Mouse (Mus musculus) liver, postnatal 0 days (tissue): ENCODE results near the gene Wdr75. TPM values are rescaled to one million over a fixed set of nuclear protein-coding genes. Genes with fewer than 3 reads are reported as not detected.

ENCODE experiments used
- ATAC-seq: fragments of 200-750 bp; cut with Nextera tagmentation; 2 replicates; pipeline ENCODE4 v1.8.0; 2017; ENCODE audit warnings: mild to moderate bottlenecking, moderate library complexity
- DNase-seq: peaks from one replicate; pipeline ENCODE4 v3.0.0-alpha.2; 2016
- H3K27ac ChIP-seq: fragments of 300-500 bp; sonication (generic); 2 replicates; pipeline ENCODE4 v1.5.1; 2014; ENCODE audit warnings: antibody characterized with exemption, moderate library complexity, mild to moderate bottlenecking, low read depth
- H3K27me3 ChIP-seq: fragments of 300-500 bp; sonication (generic); 2 replicates; pipeline ENCODE4 v1.6.1; 2014; ENCODE audit warnings: low read length, control low read depth, mixed read lengths; ENCODE audit not compliant: insufficient read depth
- H3K36me3 ChIP-seq: fragments of 300-500 bp; sonication (generic); replicated peaks from 2 replicates; pipeline ENCODE4 v1.6.1; 2014; ENCODE audit warnings: mild to moderate bottlenecking, control low read depth, low read length, moderate library complexity, mixed read lengths; ENCODE audit not compliant: insufficient read depth
- H3K4me1 ChIP-seq: fragments of 300-500 bp; sonication (generic); 2 replicates; pipeline ENCODE4 v1.6.1; 2014; ENCODE audit warnings: antibody characterized with exemption, mild to moderate bottlenecking, control low read depth; ENCODE audit not compliant: insufficient read depth
- H3K4me2 ChIP-seq: fragments of 300-500 bp; sonication (generic); 2 replicates; pipeline ENCODE4 v1.6.1; 2014; ENCODE audit warnings: low read depth, mild to moderate bottlenecking, low read length, moderate library complexity, mixed read lengths
- H3K4me3 ChIP-seq: fragments of 300-500 bp; sonication (generic); 2 replicates; pipeline ENCODE4 v1.5.1; 2014; ENCODE audit warnings: low read depth, low read length
- H3K9ac ChIP-seq: fragments of 300-500 bp; sonication (generic); replicated peaks from 2 replicates; pipeline ENCODE4 v1.6.1; 2014; ENCODE audit warnings: mild to moderate bottlenecking, moderate library complexity
- H3K9me3 ChIP-seq: fragments of 300-500 bp; sonication (generic); 2 replicates; pipeline ENCODE4 v1.6.1; 2016; ENCODE audit warnings: mild to moderate bottlenecking, control low read depth, low read length, mixed read lengths
- CTCF ChIP-seq: sonication (generic); IDR thresholded peaks from 2 replicates; pipeline ENCODE4 v1.5.1; 2016; ENCODE audit warnings: antibody characterized with exemption, low read depth
- EP300 ChIP-seq: IDR thresholded peaks from 2 replicates; pipeline ENCODE4 v1.6.1; 2016; ENCODE audit warnings: antibody characterized with exemption, low read depth, mild to moderate bottlenecking
- WGBS: fragments of 180-500 bp; shearing (Covaris S2); extraction: QIAGEN DNeasy Blood & Tissue Kit; methylation state at CpG from one replicate; pipeline ENCODE4 v1.1.7; 2014; ENCODE audit not compliant: insufficient replicate concordance; 5-methylcytosine and 5-hydroxymethylcytosine counted together
- polyA plus RNA-seq: library from polyadenylated mRNA; unstranded; fragments of >200 nt; fragmentation: Nextera tagmentation; extraction: Ambion mirVana; gene quantifications from 2 replicates; pipeline ENCODE4 v1.2.1, GENCODE M21; 2015

Wdr75 gene
- polyA plus RNA-seq, 1 experiment from 2014 or later: 22.3 TPM

GRCm38 (mm10) chr1:45866288-45867018, 71.5 kb downstream of the Wdr75 start:
- peaks cover 3% of the 10 kb centered on the region for H3K9me3 ChIP-seq
- DNase-seq (no peak), ATAC-seq (no peak)
- H3K36me3 ChIP-seq: no peaks in the 10 kb centered on the region
- H3K4me3 ChIP-seq: no peak overlapping the region
- WGBS: 59% methylated on average over 3 of the region's 3 CpGs
- TF ChIP-seq CTCF (no peak), EP300 (no peak)
- no peak overlapping the region for H3K9ac ChIP-seq
- no peaks in the 10 kb centered on the region for H3K27me3 ChIP-seq
- H3K4me1 ChIP-seq: peaks cover 19% of the 10 kb centered on the region
- peak overlapping the region; percentile 59; the same call in 1 of the 2 replicates for H3K27ac ChIP-seq
- H3K4me2 ChIP-seq: no peak overlapping the region

DNA sequence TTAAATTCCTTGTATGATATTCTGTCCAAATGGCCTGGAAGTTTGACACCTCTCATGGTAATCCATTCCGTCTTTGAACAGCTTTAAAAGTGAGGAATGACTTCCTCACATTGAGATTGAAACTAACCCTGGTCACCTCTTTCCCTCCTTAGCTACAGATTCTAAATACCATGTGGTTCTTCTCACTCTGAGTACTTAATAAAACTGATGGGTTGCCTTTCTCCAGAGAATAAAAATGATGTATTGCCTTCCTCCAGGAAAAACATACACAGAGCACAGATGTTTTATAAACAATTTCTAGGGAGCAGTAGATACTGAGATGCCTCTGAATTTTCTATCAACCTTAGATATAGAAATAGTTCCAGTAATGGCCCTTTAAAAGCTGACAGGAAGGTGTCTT, 73.1 kb downstream of the Wdr75 start:
- no peak overlapping the region for H3K4me2 ChIP-seq
- H3K9me3 ChIP-seq: peaks cover 2% of the 10 kb centered on the region
- H3K27me3 ChIP-seq: no peaks in the 10 kb centered on the region
- ATAC-seq (no peak), DNase-seq (no peak)
- no peaks in the 10 kb centered on the region for H3K36me3 ChIP-seq
- TF ChIP-seq CTCF (no peak), EP300 (no peak)
- no peak overlapping the region for H3K9ac ChIP-seq
- peak overlapping the region; percentile 56 for H3K27ac ChIP-seq
- 75% methylated on average over 1 of the region's 1 CpGs for WGBS
- no peak overlapping the region for H3K4me3 ChIP-seq
- H3K4me1 ChIP-seq: peaks cover 19% of the 10 kb centered on the region

DNA sequence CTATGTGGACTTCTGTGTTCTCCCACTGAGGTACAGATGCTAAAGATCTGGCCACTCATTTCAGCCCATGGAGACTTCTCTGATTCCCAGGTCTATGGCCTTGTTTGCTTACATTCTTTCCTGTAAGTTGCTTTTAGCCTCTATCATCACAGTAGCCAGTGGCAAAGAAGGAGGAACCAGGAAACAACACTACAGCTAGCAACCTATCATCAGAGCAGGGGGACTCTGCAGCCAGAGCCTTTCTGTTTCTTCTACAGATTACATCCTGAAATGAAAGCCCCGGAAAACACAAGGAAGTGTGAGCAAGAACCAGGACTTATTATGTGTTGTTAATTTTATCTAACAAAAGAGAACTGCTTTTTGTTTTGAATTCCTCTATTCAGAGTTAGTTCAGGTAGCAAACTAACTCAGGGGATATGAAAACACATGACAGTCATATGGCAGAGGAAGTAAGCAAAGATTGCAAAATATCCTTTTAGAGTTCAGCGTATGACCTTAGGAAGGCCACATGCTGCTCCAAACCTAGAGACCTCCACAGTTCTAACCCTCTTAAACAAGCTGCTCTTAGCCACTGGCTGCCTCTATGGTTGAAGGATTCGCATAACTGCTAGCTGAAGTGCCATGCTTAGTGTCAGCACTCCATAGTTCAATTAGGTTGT, 73.6 kb downstream of the Wdr75 start:
- H3K4me1 ChIP-seq: peaks cover 22% of the 10 kb centered on the region
- H3K36me3 ChIP-seq: no peaks in the 10 kb centered on the region
- ATAC-seq: peak; percentile 55
- H3K4me2 ChIP-seq: no peak overlapping the region
- H3K9ac ChIP-seq: no peak overlapping the region
- H3K4me3 ChIP-seq: no peak overlapping the region
- TF ChIP-seq CTCF (no peak), EP300 (no peak)
- H3K9me3 ChIP-seq: no peaks in the 10 kb centered on the region
- WGBS: 42% methylated on average over 3 of the region's 3 CpGs
- no peaks in the 10 kb centered on the region for H3K27me3 ChIP-seq
- no peak for DNase-seq
- peak overlapping the region; percentile 56 for H3K27ac ChIP-seq

Other genes starting within 250 kb of the Wdr75 start
- gene Gm5269, start 95.1 kb downstream of the Wdr75 start, polyA plus RNA-seq: not detected in 2 replicates
- 197 and 219 TPM in 2 replicates for gene Slc40a1, start 131.4 kb downstream of the Wdr75 start, polyA plus RNA-seq